Mouse (Mus musculus): ENCODE results near the gene Pbx1. TPM values are rescaled to one million over a fixed set of nuclear protein-coding genes. Genes with fewer than 3 reads are reported as not detected.

The Pbx1 gene
- 13.1 TPM for polyA plus RNA-seq (2015; fragmentation: Illumina TruSeq; extraction: RNeasy Lipid Tissue Mini Kit (QIAGEN cat#74804); ENCODE audit: insufficient read depth, low replicate concordance)

GRCm38 (mm10) chr1:168432232-168432280 lies at the start of gene Pbx1:
Pbx1 (minus strand) TSS chr1:168432270.

